Mouse (Mus musculus) limb, embryonic 11.5 days (tissue): ENCODE data around the gene Ralbp1. TPM values are rescaled to one million over a fixed set of nuclear protein-coding genes. Genes with fewer than 3 reads are reported as not detected.

Source experiments
- ATAC-seq: fragments of 200-750 bp; cut with Nextera tagmentation; 2 replicates; pipeline ENCODE4 v1.8.0; 2017; ENCODE audit warnings: low read depth; ENCODE audit not compliant: insufficient number of reproducible peaks, low FRiP score, low TSS enrichment
- DNase-seq: peaks from one replicate; pipeline ENCODE4 v3.0.0-alpha.2; 2015; ENCODE audit warnings: low spot score
- H3K27ac ChIP-seq: fragments of 300-500 bp; sonication (generic); replicated peaks from 2 replicates; pipeline ENCODE4 v1.5.1; 2014; ENCODE audit warnings: low read depth, mild to moderate bottlenecking, low read length
- H3K27me3 ChIP-seq: fragments of 300-500 bp; sonication (generic); 2 replicates; pipeline ENCODE4 v1.6.1; 2014; ENCODE audit warnings: mild to moderate bottlenecking, low read length, mixed read lengths; ENCODE audit not compliant: control insufficient read depth, insufficient read depth
- H3K36me3 ChIP-seq: fragments of 300-500 bp; sonication (generic); 2 replicates; pipeline ENCODE4 v1.6.1; 2014; ENCODE audit warnings: mild to moderate bottlenecking, low read length, moderate library complexity, mixed read lengths; ENCODE audit not compliant: control insufficient read depth, insufficient read depth
- H3K4me1 ChIP-seq: fragments of 300-500 bp; sonication (generic); 2 replicates; pipeline ENCODE4 v1.6.1; 2014; ENCODE audit warnings: low read length, mixed read lengths; ENCODE audit not compliant: control insufficient read depth, insufficient read depth
- H3K4me2 ChIP-seq: fragments of 300-500 bp; sonication (generic); 2 replicates; pipeline ENCODE4 v1.6.1; 2014; ENCODE audit warnings: low read depth, mild to moderate bottlenecking, moderate library complexity; ENCODE audit not compliant: severe bottlenecking
- H3K4me3 ChIP-seq: fragments of 300-500 bp; sonication (generic); 2 replicates; pipeline ENCODE4 v1.5.1; 2014; ENCODE audit warnings: low read depth, low read length
- H3K9ac ChIP-seq: fragments of 300-500 bp; sonication (generic); 2 replicates; pipeline ENCODE4 v1.6.1; 2014; ENCODE audit warnings: mild to moderate bottlenecking, low read length
- H3K9me3 ChIP-seq: fragments of 300-500 bp; sonication (generic); 2 replicates; pipeline ENCODE4 v1.6.1; 2016; ENCODE audit warnings: low read length; ENCODE audit not compliant: control insufficient read depth
- WGBS: fragments of 180-500 bp; shearing (Covaris S2); extraction: QIAGEN DNeasy Blood & Tissue Kit; methylation state at CpG from one replicate; pipeline ENCODE4 v1.1.7; 2014; 5-methylcytosine and 5-hydroxymethylcytosine counted together
- polyA plus RNA-seq: library from polyadenylated mRNA; unstranded; fragments of >200 nt; fragmentation: Nextera tagmentation; extraction: Ambion mirVana; gene quantifications from 2 replicates; pipeline ENCODE4 v1.2.1, GENCODE M21; 2014

Ralbp1 gene
- polyA plus RNA-seq, 1 experiment from 2014 or later: 55.2 TPM

GRCm38 (mm10) chr17:65836746-65837145 is 48.9 kb downstream of the Ralbp1 start:
- WGBS: 97% methylated on average over 3 of the region's 3 CpGs

GRCm38 (mm10) chr17:65833891-65834290 is 51.7 kb downstream of the Ralbp1 start:
- Histone ChIP-seq H3K36me3 (peaks cover 27% of the 10 kb centered on the region), H3K27me3 (no peaks in the 10 kb centered on the region), H3K4me3 (no peak overlapping the region), H3K4me1 (no peaks in the 10 kb centered on the region), H3K9ac (no peak overlapping the region), H3K9me3 (no peaks in the 10 kb centered on the region), H3K4me2 (no peak overlapping the region), H3K27ac (no peak overlapping the region)
- no peak for DNase-seq
- 92% methylated on average over 3 of the region's 3 CpGs for WGBS
- no peak for ATAC-seq

More at GRCm38 (mm10) chr17:65836746-65837145, 48.9 kb downstream of the Ralbp1 start:
- H3K4me1 ChIP-seq: no peaks in the 10 kb centered on the region
- H3K36me3 ChIP-seq: peaks cover 26% of the 10 kb centered on the region
- no peak for ATAC-seq
- H3K4me2 ChIP-seq: no peak overlapping the region
- no peaks in the 10 kb centered on the region for H3K9me3 ChIP-seq
- no peak for DNase-seq
- H3K4me3 ChIP-seq: no peak overlapping the region
- no peaks in the 10 kb centered on the region for H3K27me3 ChIP-seq
- no peak overlapping the region for H3K27ac ChIP-seq
- H3K9ac ChIP-seq: no peak overlapping the region

- no peaks in the 10 kb centered on the region for H3K27me3 ChIP-seq
- no peak overlapping the region for H3K4me2 ChIP-seq
- H3K4me3 ChIP-seq: no peak overlapping the region
- WGBS: 95% methylated on average over 13 of the region's 13 CpGs
- H3K27ac ChIP-seq: no peak overlapping the region
- H3K4me1 ChIP-seq: no peaks in the 10 kb centered on the region
- peaks cover 21% of the 10 kb centered on the region for H3K36me3 ChIP-seq
- ATAC-seq (no peak), DNase-seq (no peak)
- no peaks in the 10 kb centered on the region for H3K9me3 ChIP-seq
- no peak overlapping the region for H3K9ac ChIP-seq
These were observed 55.3 kb downstream of the Ralbp1 start for GRCm38 (mm10) chr17:65830216-65830863.

- ATAC-seq: no peak
- WGBS: 95% methylated on average over 11 of the region's 11 CpGs
- peaks cover 22% of the 10 kb centered on the region for H3K36me3 ChIP-seq
These were observed 56.6 kb downstream of the Ralbp1 start for GRCm38 (mm10) chr17:65828951-65829350.

GRCm38 (mm10) chr17:65827904-65828303 is 57.7 kb downstream of the Ralbp1 start:
- H3K27ac ChIP-seq: no peak overlapping the region
- 96% methylated on average over 5 of the region's 5 CpGs for WGBS
- no peak overlapping the region for H3K4me3 ChIP-seq
- no peaks in the 10 kb centered on the region for H3K27me3 ChIP-seq
- H3K9ac ChIP-seq: no peak overlapping the region
- H3K4me2 ChIP-seq: no peak overlapping the region
- no peaks in the 10 kb centered on the region for H3K4me1 ChIP-seq
- no peak for DNase-seq
- no peak for ATAC-seq
- no peaks in the 10 kb centered on the region for H3K9me3 ChIP-seq
- peaks cover 16% of the 10 kb centered on the region for H3K36me3 ChIP-seq

More at GRCm38 (mm10) chr17:65828951-65829350, 56.6 kb downstream of the Ralbp1 start:
- H3K27me3 ChIP-seq: no peaks in the 10 kb centered on the region
- H3K4me1 ChIP-seq: no peaks in the 10 kb centered on the region
- no peak overlapping the region for H3K4me2 ChIP-seq
- no peak overlapping the region for H3K27ac ChIP-seq
- H3K9me3 ChIP-seq: no peaks in the 10 kb centered on the region
- H3K4me3 ChIP-seq: no peak overlapping the region
- H3K9ac ChIP-seq: no peak overlapping the region
- DNase-seq: no peak

- no peak overlapping the region for H3K27ac ChIP-seq
- H3K4me1 ChIP-seq: no peaks in the 10 kb centered on the region
- no peak overlapping the region for H3K9ac ChIP-seq
- ATAC-seq (no peak), DNase-seq (no peak)
- peaks cover 16% of the 10 kb centered on the region for H3K36me3 ChIP-seq
- H3K9me3 ChIP-seq: no peaks in the 10 kb centered on the region
- no peak overlapping the region for H3K4me2 ChIP-seq
- H3K27me3 ChIP-seq: no peaks in the 10 kb centered on the region
- H3K4me3 ChIP-seq: no peak overlapping the region
- WGBS: 94% methylated on average over 16 of the region's 16 CpGs
These were observed 58.3 kb downstream of the Ralbp1 start for GRCm38 (mm10) chr17:65827119-65827840.

GRCm38 (mm10) chr17:65826257-65826656 is 59.3 kb downstream of the Ralbp1 start:
- Histone ChIP-seq H3K27me3 (no peaks in the 10 kb centered on the region), H3K4me2 (no peak overlapping the region), H3K27ac (no peak overlapping the region), H3K4me3 (no peak overlapping the region), H3K4me1 (no peaks in the 10 kb centered on the region), H3K9me3 (no peaks in the 10 kb centered on the region), H3K36me3 (peaks cover 15% of the 10 kb centered on the region), H3K9ac (no peak overlapping the region)
- 80% methylated on average over 9 of the region's 9 CpGs for WGBS
- DNase-seq (no peak), ATAC-seq (no peak)

- Histone ChIP-seq H3K27ac (no peak overlapping the region), H3K4me1 (no peaks in the 10 kb centered on the region), H3K9ac (no peak overlapping the region), H3K4me3 (no peak overlapping the region), H3K4me2 (no peak overlapping the region), H3K9me3 (no peaks in the 10 kb centered on the region), H3K36me3 (peaks cover 4% of the 10 kb centered on the region), H3K27me3 (no peaks in the 10 kb centered on the region)
- DNase-seq (no peak), ATAC-seq (no peak)
- WGBS: 92% methylated on average over 10 of the region's 10 CpGs
These were observed 61.4 kb downstream of the Ralbp1 start for GRCm38 (mm10) chr17:65824246-65824645.
